Mouse (Mus musculus) adrenal gland (tissue): Measurements from ENCODE around the gene Rrp15.
"Not testable (repeated sequence)": the region's sequence is repeated elsewhere in the genome, so short reads cannot be mapped to it uniquely, and the experiment has no call there.

Experiments
- intact Hi-C: fragments of 180-260 bp; cut with DNase I; formaldehyde crosslinking; loops from one replicate; pipeline ENCODE4 v1.15.1; 2025
- long read RNA-seq, 2 experiments: library from polyadenylated mRNA; unstranded; transcript quantifications; one replicate each; pipeline ENCODE4 v2.0.0; 2020; ENCODE audit warnings: borderline replicate concordance in 1 of 2; ENCODE audit not compliant: insufficient replicate concordance in 1 of 2

The Rrp15 gene
- long read RNA-seq, experiment 1, transcript Rrp15-201 (5 exons, 1,321 nt): major isoform, 28 of 31 reads
- long read RNA-seq, experiment 1, partial matches to known transcripts: 1 of 31 reads
- long read RNA-seq, experiment 1, other reads (novel, unspliced or antisense): 2 of 31 reads
- long read RNA-seq, experiment 2, transcript Rrp15-201 (5 exons, 1,321 nt): major isoform, 23 of 23 reads
- long read RNA-seq, experiment 2, partial matches to known transcripts: 0 of 23 reads
- long read RNA-seq, experiment 2, other reads (novel, unspliced or antisense): 0 of 23 reads

GRCm38 (mm10) chr1:186748724-186749653 is at the start of gene Rrp15:
TSS of gene Rrp15 (minus strand) at chr1:186749358.
- intact Hi-C loops: no loop called here

GRCm38 (mm10) chr1:186797991-186798390 is 48.8 kb upstream of the Rrp15 start:
- intact Hi-C loops: no loop called here

- intact Hi-C loops: no loop called here
These were observed 36.2 kb upstream of the Rrp15 start for GRCm38 (mm10) chr1:186785359-186785758.

- intact Hi-C loops: no loop called here
These were observed 31.7 kb upstream of the Rrp15 start for GRCm38 (mm10) chr1:186780826-186781225.

- intact Hi-C loops: no loop called here
These were observed 24.0 kb upstream of the Rrp15 start for GRCm38 (mm10) chr1:186773124-186773523.

GRCm38 (mm10) chr1:186772547-186773077 is 23.5 kb upstream of the Rrp15 start:
- intact Hi-C loops: no loop called here

GRCm38 (mm10) chr1:186772005-186772404 is 22.8 kb upstream of the Rrp15 start:
- intact Hi-C loops: no loop called here

GRCm38 (mm10) chr1:186770659-186771058 is 21.5 kb upstream of the Rrp15 start:
- intact Hi-C loops: no loop called here

- intact Hi-C loops: no loop called here
These were observed 19.2 kb upstream of the Rrp15 start for GRCm38 (mm10) chr1:186768392-186768791.

GRCm38 (mm10) chr1:186763451-186763850 is 14.3 kb upstream of the Rrp15 start:
- intact Hi-C loops: not testable (repeated sequence)

GRCm38 (mm10) chr1:186749675-186750283 is 621 bp upstream of the Rrp15 start:
- intact Hi-C loops: no loop called here

- intact Hi-C loops: no loop called here
These were observed 9.3 kb downstream of the Rrp15 start for GRCm38 (mm10) chr1:186739828-186740227.

- intact Hi-C loops: no loop called here
These were observed 13.6 kb downstream of the Rrp15 start for GRCm38 (mm10) chr1:186735537-186735936.

- intact Hi-C loops: no loop called here
These were observed 16.1 kb downstream of the Rrp15 start for GRCm38 (mm10) chr1:186733052-186733451.

GRCm38 (mm10) chr1:186728778-186729177 is 20.4 kb downstream of the Rrp15 start:
- intact Hi-C loops: no loop called here

- intact Hi-C loops: no loop called here
These were observed 23.0 kb downstream of the Rrp15 start for GRCm38 (mm10) chr1:186726117-186726516.

- intact Hi-C loops: loop anchor here (5.0 kb wide), 3 partner anchors 480 to 1175 kb away; no protein-coding TSS in a partner anchor
These were observed 26.9 kb downstream of the Rrp15 start for GRCm38 (mm10) chr1:186722299-186722698.

GRCm38 (mm10) chr1:186721846-186722245 is 27.3 kb downstream of the Rrp15 start:
- intact Hi-C loops: loop anchor here (5.0 kb wide), 3 partner anchors 480 to 1175 kb away; no protein-coding TSS in a partner anchor

- intact Hi-C loops: loop anchor here (5.0 kb wide), 3 partner anchors 479 to 1174 kb away; no protein-coding TSS in a partner anchor
These were observed 28.0 kb downstream of the Rrp15 start for GRCm38 (mm10) chr1:186721166-186721565.

GRCm38 (mm10) chr1:186719708-186720107 is 29.4 kb downstream of the Rrp15 start:
- intact Hi-C loops: loop anchor here (5.0 kb wide), 5 partner anchors 477 to 1172 kb away; no protein-coding TSS in a partner anchor

GRCm38 (mm10) chr1:186718881-186719280 is 30.3 kb downstream of the Rrp15 start:
- intact Hi-C loops: loop anchor here (5.0 kb wide), 2 partner anchors 537 to 967 kb away; no protein-coding TSS in a partner anchor
